Mouse (Mus musculus) gonadal fat pad, adult 2 months (tissue): ENCODE measurements around the gene Fam207a. TPM values are rescaled to one million over a fixed set of nuclear protein-coding genes. Genes with fewer than 3 reads are reported as not detected.

Experiments
- DNase-seq: peaks from one replicate; pipeline ENCODE4 v3.0.0-alpha.2; 2012; ENCODE audit warnings: low read depth
- polyA plus RNA-seq: library from polyadenylated mRNA; depleted of rRNA; stranded (reverse); fragments of >200 nt; gene quantifications from 2 replicates; pipeline ENCODE4 v1.2.3, GENCODE M21; 2012

Fam207a gene
- polyA plus RNA-seq, 1 experiment = 21.9 TPM

- no peak for DNase-seq
Measured at GRCm38 (mm10) chr10:77502967-77503922, 12.3 kb downstream of the Fam207a start.

GRCm38 (mm10) chr10:77500636-77501035 is 14.9 kb downstream of the Fam207a start:
- no peak for DNase-seq

- no peak for DNase-seq
Measured at GRCm38 (mm10) chr10:77498254-77498653, 17.3 kb downstream of the Fam207a start.

GRCm38 (mm10) chr10:77497185-77497584 is 18.4 kb downstream of the Fam207a start:
- no peak for DNase-seq

GRCm38 (mm10) chr10:77492885-77493284 is 22.7 kb downstream of the Fam207a start:
- no peak for DNase-seq

- no peak for DNase-seq
Measured at GRCm38 (mm10) chr10:77491585-77491984, 24.0 kb downstream of the Fam207a start.

- no peak for DNase-seq
Measured at GRCm38 (mm10) chr10:77488168-77488567, 27.4 kb downstream of the Fam207a start.

- no peak for DNase-seq
Measured at GRCm38 (mm10) chr10:77485786-77486185, 29.8 kb downstream of the Fam207a start.

GRCm38 (mm10) chr10:77484205-77484935 is 31.2 kb downstream of the Fam207a start:
- no peak for DNase-seq

GRCm38 (mm10) chr10:77481814-77482213 is 33.8 kb downstream of the Fam207a start:
- DNase-seq = no peak

GRCm38 (mm10) chr10:77479972-77480371 is 35.6 kb downstream of the Fam207a start:
- DNase-seq = no peak

GRCm38 (mm10) chr10:77476907-77477306 is 38.7 kb downstream of the Fam207a start:
- DNase-seq = no peak

GRCm38 (mm10) chr10:77472188-77472587 is 43.4 kb downstream of the Fam207a start:
- no peak for DNase-seq

GRCm38 (mm10) chr10:77471512-77471911 is 44.1 kb downstream of the Fam207a start:
- DNase-seq = no peak

- no peak for DNase-seq
Measured at GRCm38 (mm10) chr10:77470763-77471162, 44.8 kb downstream of the Fam207a start.

- DNase-seq = no peak
Measured at GRCm38 (mm10) chr10:77468675-77469074, 46.9 kb downstream of the Fam207a start.

- DNase-seq = no peak
Measured at GRCm38 (mm10) chr10:77467407-77467806, 48.2 kb downstream of the Fam207a start.

GRCm38 (mm10) chr10:77465902-77466301 is 49.7 kb downstream of the Fam207a start:
- no peak for DNase-seq

GRCm38 (mm10) chr10:77464181-77464936 is 51.2 kb downstream of the Fam207a start:
- DNase-seq = no peak

GRCm38 (mm10) chr10:77461161-77461560 is 54.4 kb downstream of the Fam207a start:
- no peak for DNase-seq

GRCm38 (mm10) chr10:77457701-77458100 is 57.9 kb downstream of the Fam207a start:
- no peak for DNase-seq

GRCm38 (mm10) chr10:77456507-77456906 is 59.1 kb downstream of the Fam207a start:
- no peak for DNase-seq
